Mouse (Mus musculus) cerebellum, adult 11 months (tissue): ENCODE measurements around the gene Ric8b.

Experiments
- DNase-seq: peaks from one replicate; pipeline ENCODE4 v3.0.0; 2022

The Ric8b gene

DNA sequence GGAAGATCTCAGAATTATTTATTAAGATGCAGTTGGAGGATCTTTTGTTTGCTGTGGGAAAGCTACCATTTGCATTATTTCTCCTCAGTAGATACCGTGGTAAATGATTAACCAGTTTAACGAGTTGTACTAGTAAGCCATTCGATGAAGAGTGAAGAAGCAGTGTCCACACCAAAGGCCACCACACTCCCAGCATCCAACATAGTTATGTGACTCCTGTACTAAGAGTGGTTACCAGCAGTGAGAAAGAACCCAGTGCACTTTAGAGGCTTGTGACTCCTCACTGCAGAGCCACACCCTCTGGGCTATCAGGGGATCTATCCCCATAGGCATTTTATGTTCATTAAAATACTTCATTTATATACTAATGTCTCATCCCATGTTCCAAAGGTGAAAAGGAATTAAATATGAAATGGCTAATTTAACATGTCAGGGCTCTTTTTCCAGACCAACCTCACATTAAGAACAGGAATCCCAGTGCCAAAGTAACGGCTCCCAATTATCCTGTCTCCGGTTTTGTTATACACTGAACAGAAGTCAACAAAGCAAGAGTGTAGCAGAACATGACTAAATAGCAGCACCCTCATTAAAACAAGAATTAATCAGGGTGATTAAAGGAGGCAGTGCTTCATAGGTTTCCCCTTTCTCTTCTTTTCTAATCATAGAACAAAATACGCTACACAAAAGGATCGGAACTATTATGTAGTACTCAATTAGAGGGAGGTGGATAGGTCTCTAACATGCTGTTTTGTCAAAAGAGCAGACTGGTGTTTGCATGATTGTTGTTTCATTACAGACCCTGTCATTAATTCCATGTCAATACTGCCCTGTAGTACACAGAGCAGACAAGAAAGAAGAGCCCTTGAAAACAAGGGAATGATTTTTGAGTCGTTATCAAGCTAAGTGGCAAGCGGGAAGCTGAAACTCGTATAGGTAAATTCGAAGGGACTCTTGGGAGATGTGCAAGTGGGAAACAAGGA, 90.7 kb downstream of the Ric8b start:
- no peak for DNase-seq

- DNase-seq: no peak
Observed at GRCm38 (mm10) chr10:85011066-85011465, 93.7 kb downstream of the Ric8b start.

GRCm38 (mm10) chr10:85013464-85013863, 96.0 kb downstream of the Ric8b start:
- DNase-seq: peak; percentile 11

DNA sequence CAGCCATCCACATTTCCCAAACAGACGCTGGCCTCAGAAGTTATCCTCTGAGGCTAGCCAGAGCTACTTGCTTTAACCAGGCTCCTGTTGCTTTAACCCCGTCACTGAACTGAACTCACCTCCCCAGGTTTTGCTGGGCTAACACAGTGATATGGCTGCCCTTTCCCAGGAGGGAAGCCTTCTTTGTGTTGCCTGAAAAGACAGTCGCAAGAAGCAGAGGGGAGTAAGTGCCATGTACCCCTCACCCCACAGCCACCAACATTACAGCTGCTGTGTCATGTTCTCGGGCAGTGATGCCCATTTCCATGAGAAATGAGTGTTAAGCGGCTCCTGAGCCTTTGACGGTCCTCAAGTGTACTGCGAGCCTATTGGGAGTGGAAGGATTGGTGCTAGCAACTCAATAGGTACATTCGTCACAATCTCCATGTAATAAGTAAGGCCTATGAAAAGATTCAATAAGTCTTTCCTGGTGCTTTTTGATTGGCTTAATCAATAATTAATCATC, 96.6 kb downstream of the Ric8b start:
- no peak for DNase-seq

DNA sequence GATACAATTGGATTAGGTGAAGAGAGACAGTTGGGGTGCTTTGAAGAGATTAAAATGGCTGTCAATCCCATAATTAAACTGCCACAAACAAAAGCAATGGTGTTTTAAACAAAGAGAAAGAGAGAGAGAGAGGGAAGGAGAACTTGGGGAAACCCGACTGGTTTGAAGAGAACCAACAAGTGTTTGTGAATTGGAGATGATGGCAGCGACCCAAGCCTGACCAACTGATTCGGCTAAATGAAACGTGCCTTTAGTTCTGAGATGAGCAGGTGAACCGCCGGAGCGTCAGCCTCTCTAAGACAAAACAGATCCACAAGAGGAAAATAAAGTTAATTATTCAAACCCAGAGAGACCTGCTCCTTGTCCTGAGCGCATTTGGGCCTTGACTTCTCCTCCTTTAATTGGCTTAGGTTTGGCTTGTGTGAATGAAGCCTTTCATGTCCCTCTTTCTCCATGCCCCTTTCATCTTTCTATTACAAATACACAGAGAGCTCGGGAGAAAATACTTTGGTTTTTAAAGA, 97.1 kb downstream of the Ric8b start:
- DNase-seq: no peak

GRCm38 (mm10) chr10:85022647-85023312, 105.4 kb downstream of the Ric8b start:
- no peak for DNase-seq

DNA sequence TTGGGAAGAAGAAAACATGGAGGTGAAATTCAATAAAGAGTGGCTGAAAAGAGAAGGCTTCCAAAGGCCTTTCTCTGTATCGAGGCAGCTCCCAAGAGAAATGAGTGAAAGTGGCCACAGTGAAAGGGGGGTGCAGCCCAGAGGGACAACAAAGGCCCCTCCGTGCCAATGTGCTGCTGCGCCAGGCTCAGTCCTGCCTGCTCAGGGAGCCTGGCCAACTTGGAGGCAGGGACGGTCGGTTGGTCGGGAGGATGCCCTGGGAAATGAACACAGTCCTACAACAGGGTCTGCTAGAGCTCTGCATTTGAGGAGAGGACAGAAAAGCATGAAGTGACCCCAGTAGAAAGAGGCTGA, 105.9 kb downstream of the Ric8b start:
- DNase-seq: no peak

DNA sequence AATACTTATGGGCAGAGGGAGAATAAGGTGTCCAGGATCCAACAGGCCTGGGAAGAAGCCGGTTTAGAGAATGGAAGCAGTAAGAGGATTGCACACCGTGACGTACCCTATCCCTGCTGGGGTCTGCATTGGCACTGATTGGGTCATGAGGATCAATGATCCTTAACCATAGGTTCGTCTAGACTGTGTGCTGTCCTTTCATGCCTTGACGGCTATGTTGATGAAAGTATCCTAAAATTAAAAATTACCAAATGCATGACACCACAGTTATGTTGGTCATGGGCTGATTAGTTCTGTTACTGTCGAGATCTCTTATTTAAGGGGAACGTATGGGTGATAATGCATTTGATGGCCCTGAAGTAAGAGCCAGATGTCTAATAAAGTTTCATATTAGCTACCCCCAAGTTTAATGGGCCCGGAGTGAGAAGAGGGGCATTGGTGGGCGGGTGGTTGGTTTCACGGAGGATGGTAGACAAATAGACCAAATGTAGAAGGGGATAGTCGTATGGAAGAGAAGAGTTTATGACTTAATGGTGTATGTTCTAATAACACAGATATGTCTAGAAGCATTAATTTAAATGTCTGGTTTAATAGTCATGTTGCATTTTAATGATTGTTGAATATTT, 108.5 kb downstream of the Ric8b start:
- DNase-seq: no peak

GRCm38 (mm10) chr10:85027619-85028175, 110.3 kb downstream of the Ric8b start:
- DNase-seq: no peak

DNA sequence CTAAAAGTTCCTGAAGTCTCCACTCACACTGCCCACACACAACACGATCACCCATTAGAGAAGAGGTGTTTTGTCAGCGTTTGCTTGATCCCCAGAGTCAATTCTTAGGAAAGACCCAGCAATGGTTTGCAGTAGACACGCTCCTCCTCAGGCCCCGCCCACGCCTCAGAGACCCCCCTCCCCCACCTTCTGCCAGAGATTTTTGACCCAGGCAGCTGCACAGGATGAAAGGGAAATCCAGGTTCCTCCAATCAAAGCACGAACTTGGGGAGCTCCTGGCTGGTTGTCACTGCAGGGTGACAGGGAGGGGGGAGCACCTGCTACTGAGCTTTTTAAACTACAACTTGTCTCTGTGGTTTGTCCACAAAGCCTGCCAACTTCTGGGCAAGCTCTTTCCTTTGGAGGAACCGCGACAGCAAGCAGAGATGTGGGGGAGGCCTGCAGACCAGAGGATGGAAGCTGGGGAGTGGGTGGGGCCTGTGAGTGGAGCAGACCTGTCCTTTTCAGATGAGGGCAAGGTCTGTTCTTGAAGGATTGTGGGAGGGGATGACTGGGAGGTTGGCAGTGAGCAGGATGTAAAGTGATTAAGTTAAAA, 117.8 kb downstream of the Ric8b start:
- no peak for DNase-seq

DNA sequence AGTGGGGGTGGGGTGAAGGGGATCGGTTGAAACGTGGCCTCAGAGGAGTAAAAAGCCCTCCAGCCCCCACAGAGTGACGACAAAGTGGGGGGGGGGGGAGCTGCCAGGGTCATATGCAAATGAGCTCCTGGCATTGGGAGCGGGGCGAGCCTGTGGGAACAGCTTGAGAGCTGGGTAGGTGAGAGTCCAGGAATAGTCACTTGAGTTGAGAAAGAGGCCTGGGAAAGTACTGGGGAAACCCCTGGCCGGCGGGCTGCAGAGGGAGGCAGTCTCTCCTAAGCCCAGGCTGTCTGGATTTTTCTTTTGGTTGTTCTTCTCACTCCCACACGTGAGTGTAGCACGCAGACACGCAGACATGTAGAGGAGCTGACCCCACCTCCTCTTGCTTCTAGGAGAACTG, 120.7 kb downstream of the Ric8b start:
- DNase-seq: no peak

GRCm38 (mm10) chr10:85038852-85039251, 121.4 kb downstream of the Ric8b start:
- DNase-seq: no peak

- DNase-seq: no peak
Observed at GRCm38 (mm10) chr10:85044191-85044711, 126.8 kb downstream of the Ric8b start.

DNA sequence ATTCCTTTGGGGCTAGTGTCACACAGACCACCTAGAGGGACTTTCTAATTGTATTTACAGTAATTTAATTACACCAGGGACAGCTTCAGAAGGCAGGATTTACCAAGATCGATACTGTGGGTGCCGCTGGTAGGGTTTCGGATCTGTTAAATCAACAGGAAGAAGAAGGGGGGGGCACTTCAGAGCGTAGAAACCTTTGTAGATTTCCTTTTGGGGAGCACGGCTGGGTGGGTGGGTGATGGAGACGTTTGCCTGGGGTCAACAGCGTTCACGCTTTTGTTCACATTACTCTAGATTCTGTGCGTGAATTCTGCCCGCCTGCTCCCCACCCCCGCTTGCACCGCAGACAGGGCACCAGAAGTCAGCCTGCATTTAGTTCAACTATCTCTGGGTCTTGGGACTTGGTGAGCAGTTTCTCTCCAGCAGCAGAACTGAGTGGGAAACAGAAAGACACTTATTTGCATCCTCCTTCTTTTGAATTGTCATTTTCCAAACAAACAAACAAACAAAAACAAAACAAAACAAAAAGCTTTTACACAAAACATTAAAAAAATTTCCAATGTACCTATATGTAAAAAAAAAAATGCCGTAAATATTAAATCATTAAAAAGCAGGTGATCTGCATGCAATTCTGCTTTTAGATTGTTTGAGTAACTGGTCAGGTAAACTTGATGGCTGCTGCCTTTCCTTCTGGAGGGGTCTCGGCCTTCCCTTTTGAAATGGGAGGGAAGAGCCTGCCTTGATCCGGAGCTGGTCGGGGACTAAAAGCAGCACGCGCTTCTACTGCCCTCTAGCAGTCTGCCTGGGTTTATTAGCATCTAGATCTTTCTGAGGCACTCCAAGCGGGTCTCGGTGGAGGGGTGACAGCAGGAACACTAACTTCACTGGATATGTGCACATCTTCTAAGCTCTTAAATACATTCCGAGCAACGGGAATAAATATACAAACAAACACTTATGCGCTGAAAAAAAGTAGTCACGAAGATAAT, 127.6 kb downstream of the Ric8b start:
- DNase-seq: peak; percentile 11

- no peak for DNase-seq
Observed at GRCm38 (mm10) chr10:85046585-85046984, 129.2 kb downstream of the Ric8b start.

DNA sequence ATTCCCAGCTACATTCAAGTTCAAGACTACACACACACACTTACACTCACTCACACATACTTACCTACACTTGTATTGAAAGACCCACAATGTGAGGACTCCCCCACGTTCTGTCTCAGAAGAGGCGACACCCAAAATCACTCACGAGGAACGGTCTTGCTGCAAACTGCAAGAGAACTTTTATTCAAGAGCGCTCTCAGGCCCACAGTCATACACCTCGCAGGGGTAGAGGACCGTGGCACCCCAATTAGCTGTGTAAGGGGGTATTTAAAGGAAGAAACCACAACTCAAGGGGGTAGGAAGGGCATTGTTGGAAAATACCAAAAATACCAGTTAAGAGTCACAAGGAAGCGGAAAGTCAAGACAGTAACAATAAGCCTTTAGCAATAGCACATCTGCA, 130.6 kb downstream of the Ric8b start:
- DNase-seq: no peak

DNA sequence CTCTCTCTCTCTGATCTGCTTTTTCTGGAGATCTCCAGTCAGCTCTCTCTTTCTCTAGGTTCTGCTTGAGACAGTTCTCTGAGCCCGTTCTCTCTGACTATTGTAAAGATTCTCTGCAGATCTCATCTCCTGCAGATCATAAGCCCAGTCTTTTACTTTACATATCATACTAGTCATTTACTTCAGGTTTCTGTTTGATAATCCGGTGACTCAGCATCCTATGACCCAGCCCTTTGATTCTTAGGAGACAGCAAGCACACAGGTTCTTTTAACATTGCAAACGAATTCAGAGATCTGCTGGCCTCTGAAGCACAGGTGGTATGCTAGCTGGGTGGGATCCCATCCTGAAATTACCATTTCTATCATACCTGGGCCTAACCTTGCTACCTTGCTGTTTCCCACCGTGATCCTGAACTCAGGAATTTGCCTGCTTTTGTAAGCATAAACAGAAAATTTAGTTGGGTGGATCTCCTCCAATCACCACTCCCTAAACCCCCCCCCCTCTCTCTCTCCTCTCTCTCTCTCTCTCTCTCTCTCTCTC, 133.3 kb downstream of the Ric8b start:
- DNase-seq: no peak

- no peak for DNase-seq
Observed at GRCm38 (mm10) chr10:85052451-85052850, 135.0 kb downstream of the Ric8b start.

- no peak for DNase-seq
Observed at GRCm38 (mm10) chr10:85054876-85055275, 137.5 kb downstream of the Ric8b start.
